In genomic region chr11:120822321-120822720, GRCm38 (mm10) we compare ENCODE assay signal across 1 mouse cellular context.
A peak's percentile ranks its signal among the peaks of the same experiment; 100 is the strongest.
TF ChIP-seq lines count a peak whose summit lies in the region.

No protein-coding gene starts in this region.

TF ChIP-seq in MEL, 35 proteins besides CTCF, POLR2A, EP300 and RAD21:
- TF ChIP-seq ZC3H11A (IDR thresholded peaks at IDR 0.05; ENCODE audit: low read depth, low read length) (no peak), MXI1 (IDR thresholded peaks at IDR 0.05; ENCODE audit: low read depth, low read length) (0 out of 2 replicates have a peak, but pooled peaks have one; percentile 42), MYB (IDR thresholded peaks at IDR 0.05; ENCODE audit: low read depth, low read length) (no peak), TAL1 (IDR thresholded peaks at IDR 0.05; ENCODE audit: low read length) (no peak)
TF ChIP-seq in MEL: peak in this region for 1.
